Mouse (Mus musculus) neural tube, embryonic 10.5 days (tissue): ENCODE measurements around the gene Odr4.

Experiments used
- DNase-seq: peaks from one replicate; pipeline ENCODE4 v3.0.0-alpha.2; 2017; ENCODE audit warnings: low spot score; ENCODE audit errors: extremely low spot score

Odr4 gene

GRCm38 (mm10) chr1:150392638-150393487 is at the start of gene Odr4, which contains the start of gene Tpr:
TSS of gene Odr4 (minus strand) at chr1:150393080.
TSS of gene Tpr (plus strand) at chr1:150392838.
- peak; percentile 99 for DNase-seq

GRCm38 (mm10) chr1:150441731-150442130 is 48.9 kb upstream of the Odr4 start:
- no peak for DNase-seq

DNA sequence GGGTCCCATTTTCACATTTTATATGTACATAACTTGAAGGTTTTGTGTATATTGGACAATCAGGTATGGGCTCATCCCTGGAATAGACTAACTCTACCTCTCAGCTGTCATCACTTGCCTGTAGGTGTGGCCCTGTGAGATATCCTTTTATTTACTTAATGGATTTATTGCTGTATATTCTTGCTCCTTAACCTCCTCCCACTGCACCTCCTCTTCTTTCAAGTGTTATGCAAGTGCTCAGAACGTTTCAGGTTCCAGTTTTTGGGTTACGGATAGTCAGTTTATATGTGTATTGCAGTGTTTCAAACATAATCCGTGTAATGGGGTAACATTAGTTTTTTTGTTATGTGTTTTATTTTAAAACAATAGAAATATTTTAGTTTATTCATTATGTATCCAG is 45.8 kb upstream of the Odr4 start:
- no peak for DNase-seq

- DNase-seq, result no peak
These were observed 33.3 kb upstream of the Odr4 start for GRCm38 (mm10) chr1:150426216-150426615.

GRCm38 (mm10) chr1:150425665-150426064 is 32.8 kb upstream of the Odr4 start:
- no peak for DNase-seq

DNA sequence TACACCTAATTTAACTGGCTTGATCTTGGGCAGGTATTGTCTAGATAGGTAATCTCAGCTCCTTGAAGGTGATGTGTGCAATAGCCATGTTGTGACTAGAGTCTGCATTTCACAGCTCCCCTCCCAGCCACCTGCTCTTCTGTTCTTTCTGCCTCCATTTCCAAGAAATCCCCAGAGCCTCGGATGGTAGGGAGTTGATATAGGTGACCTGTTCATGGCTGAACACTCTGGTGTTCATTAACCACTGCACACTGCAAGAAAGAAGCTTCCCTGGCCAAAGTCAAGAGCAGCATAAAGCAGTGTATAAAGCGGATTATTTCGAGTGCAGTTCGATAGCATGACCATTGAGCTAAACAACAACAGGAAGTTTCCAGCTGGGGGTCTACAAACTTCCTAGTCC is 25.5 kb upstream of the Odr4 start:
- DNase-seq, result no peak

- no peak for DNase-seq
These were observed 23.1 kb upstream of the Odr4 start for GRCm38 (mm10) chr1:150416006-150416405.

DNA sequence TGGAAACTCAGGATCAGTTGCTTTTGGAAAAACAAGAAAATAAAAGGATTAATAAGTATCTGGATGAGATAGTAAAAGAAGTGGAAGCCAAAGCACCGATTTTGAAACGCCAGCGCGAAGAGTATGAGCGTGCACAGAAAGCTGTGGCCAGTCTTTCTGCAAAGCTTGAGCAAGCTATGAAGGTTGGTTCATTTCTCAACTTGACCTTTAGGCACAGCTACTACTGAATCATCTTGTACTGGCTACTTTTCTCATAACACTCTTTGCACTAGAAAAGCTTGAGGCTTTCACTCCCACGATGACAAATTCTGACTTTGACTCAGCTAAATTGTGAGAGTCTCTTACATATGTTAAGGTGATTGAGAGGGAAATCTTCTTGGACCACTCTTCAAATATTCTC is 17.1 kb upstream of the Odr4 start:
- no peak for DNase-seq

DNA sequence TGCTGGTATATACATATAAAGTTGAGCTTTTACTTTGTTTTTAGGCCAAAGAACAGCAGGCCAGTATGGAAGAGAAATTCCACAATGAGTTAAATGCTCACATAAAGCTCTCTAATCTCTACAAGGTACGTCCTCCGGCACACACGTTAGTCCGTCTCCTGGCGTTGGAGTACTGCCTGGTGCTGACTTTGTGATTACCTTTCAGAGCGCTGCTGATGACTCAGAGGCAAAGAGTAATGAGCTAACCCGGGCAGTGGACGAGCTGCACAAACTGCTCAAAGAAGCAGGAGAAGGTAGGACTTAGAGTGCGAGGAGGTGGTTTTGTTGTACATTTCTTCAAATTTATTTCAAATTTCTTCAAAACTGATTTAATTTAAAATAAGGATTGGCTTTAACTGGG is 14.4 kb upstream of the Odr4 start:
- DNase-seq, result no peak

DNA sequence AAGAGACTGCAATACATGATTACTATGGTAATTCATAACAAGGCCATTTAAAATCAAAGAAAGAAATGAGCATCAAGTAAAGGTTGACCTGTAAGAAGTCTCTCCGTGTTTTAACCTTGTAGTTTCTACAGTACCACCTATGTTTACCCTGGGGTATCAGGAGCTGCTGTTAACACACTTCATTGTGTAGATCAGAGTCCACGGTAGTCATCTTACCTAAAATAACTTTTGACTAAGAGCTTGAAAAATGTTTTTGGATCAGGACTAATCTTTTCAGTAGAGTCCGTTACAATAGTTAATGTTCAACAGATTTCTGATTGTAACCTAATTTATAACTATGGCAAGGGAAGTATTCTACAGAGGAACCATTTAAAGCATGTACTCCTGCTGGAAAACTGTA is 11.7 kb upstream of the Odr4 start:
- DNase-seq, result no peak

- DNase-seq, result no peak
These were observed 11.0 kb upstream of the Odr4 start for GRCm38 (mm10) chr1:150403914-150404313.

DNA sequence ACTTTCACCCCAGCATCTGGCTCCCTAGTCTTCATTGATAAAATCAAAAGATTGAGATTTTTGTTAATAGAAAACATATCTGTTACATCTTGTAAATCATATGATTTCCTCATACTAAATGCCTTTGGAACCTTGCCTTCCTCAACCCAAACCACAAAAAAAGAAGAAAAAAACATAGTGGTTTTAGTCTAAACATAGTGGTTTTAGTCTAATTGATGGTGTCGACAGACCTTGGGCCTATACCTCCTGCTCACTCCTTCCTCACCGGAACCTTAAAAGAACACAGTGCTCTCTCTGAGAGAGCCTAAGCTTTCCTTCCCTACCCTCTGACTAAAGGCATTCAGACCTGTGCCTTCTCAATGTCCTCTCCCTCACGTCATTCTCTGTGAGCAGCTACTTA is 3.1 kb upstream of the Odr4 start:
- no peak for DNase-seq

GRCm38 (mm10) chr1:150393488-150393852 is 590 bp upstream of the Odr4 start:
- DNase-seq, result no peak

DNA sequence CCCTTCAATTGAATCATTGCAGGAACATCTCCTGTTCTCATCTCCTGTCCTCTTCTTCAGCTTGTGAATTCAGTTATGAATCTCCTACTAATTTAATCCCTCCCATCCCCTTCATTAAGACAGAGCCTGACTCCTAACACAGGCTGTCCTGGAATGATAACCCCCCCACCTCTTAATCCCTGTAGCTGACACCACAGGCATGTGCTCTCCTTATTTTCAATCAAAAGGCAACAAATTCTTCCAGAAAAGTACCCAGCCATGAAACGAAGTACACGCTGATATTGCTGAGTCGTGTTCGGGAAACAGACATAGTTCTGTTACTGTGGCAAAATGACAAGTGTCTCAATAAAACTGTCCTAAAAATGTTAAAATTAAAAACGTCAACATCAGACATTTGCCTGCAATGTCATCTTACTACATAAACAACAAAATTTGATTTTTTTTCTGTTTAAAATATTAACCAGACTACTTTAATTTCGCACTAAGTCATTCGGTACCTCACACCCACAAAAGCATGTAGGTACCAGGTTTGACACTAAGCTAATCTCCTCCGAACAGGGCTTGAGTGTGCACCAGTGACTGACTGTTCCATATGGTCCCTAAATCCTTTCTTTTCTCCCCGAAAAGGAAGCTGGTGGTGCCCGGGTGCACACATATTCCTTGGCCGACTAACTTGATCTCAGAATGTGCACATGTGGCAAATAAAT is 796 bp downstream of the Odr4 start:
- DNase-seq, result no peak

GRCm38 (mm10) chr1:150389390-150390129 is 3.3 kb downstream of the Odr4 start:
- DNase-seq, result no peak

DNA sequence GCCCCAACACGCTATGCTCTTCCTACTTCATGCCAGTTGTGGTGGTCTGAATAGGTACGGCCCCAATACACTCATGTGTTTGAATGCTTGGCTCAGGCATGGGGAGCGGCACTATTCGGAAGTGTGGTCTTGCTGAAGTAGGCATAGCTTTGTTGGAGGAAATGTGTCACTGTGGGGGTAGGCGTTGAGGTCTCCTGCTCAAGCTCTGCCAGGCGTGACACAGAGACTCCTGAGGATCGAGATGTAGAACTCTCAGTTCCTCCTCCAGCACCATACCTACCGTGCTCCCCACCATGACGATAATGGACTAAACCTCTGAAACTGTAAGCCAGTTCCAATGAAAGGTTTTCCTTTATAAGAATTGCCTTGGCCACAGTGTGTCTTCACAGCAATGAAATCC is 5.3 kb downstream of the Odr4 start:
- no peak for DNase-seq

- no peak for DNase-seq
These were observed 8.7 kb downstream of the Odr4 start for GRCm38 (mm10) chr1:150384138-150384537.

DNA sequence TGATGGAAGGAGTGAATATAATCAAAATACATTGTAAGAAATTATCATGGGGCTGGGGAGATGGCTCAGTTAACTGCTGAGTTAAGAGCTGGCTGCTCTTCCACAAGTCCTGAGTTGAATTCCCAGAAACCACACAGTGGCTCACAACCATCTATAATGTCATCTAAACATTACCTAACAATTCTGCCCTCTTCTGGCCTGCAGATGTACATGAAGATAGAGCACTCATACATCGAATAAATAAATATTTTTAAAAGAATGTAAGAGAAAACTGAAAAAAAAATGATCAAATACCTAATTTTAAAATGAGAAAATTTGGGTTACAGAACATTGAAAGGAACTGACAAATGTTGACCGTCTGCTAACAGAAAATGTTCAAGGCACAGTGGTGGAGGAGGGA is 18.6 kb downstream of the Odr4 start:
- DNase-seq, result no peak

DNA sequence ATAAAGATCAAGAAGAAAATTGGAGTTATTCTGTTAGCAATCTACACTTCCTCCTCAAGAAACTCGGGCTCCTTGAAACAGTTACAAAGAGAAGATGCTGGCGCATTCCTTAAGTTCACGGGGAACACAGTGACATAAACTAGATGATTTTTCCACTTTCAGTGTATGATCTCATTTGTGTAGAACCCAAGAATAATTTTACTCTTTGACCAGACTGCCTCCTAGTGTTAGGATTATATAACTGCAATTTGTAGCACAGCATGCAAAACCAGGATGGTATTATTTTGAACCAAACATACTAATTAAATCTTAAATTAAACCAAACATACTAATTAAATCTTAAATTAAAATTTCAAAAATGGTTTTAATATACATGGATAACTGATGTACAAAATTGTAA is 20.0 kb downstream of the Odr4 start:
- DNase-seq, result no peak

DNA sequence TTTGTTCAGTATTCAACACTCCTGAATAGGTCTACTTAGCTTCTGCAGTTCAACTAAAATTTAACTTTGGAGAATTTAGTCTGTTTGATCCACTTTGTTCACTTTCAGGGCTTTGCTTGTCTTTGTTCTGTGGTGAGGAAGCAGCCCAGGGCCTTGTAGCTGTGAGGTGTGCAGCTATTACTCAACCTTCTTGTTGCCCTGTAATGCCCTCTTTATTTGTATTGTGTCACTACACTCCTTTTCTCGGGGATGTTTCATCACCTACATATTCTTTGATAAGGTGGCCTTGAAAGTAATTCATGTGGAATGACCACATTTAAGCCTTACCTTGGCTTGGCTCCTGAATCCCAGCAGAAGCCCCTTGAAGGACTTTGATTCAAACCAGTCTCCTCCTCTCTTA is 32.0 kb downstream of the Odr4 start:
- DNase-seq, result no peak

- no peak for DNase-seq
These were observed 57.8 kb downstream of the Odr4 start for GRCm38 (mm10) chr1:150335111-150335510.

GRCm38 (mm10) chr1:150319205-150319604 is 73.7 kb downstream of the Odr4 start, which contains the start of gene Pdc:
TSS of gene Pdc (plus strand) at chr1:150319417.
- no peak for DNase-seq
